Mouse (Mus musculus): ENCODE measurements around the gene 2200002D01Rik. TPM values are rescaled to one million over a fixed set of nuclear protein-coding genes. Genes with fewer than 3 reads are reported as not detected.

The 2200002D01Rik gene
- polyA plus RNA-seq, 1 experiment, result not detected

- Histone ChIP-seq H3K4me1 (ENCODE audit: control insufficient read depth, insufficient read depth, low read length) (no peaks in the 10 kb centered on the region), H3K27ac (ENCODE audit: insufficient read depth, low read depth, low read length) (no peak overlapping the region), H3K4me3 (ENCODE audit: insufficient read depth, low read length) (no peak overlapping the region)
- no peak for TF ChIP-seq POLR2A (IDR thresholded peaks at IDR 0.05; ENCODE audit: borderline replicate concordance, low read depth, low read length)
- no peak for TF ChIP-seq CTCF (IDR thresholded peaks at IDR 0.05; ENCODE audit: low read depth, low read length)
These were observed 2.3 kb downstream of the 2200002D01Rik start for GRCm38 (mm10) chr7:29246015-29246414.

- no peaks in the 10 kb centered on the region for H3K4me1 ChIP-seq (ENCODE audit: control insufficient read depth, insufficient read depth, low read length)
- no peak overlapping the region for H3K27ac ChIP-seq (ENCODE audit: insufficient read depth, low read depth, low read length)
- TF ChIP-seq CTCF (IDR thresholded peaks at IDR 0.05; ENCODE audit: low read depth, low read length) (no peak), POLR2A (IDR thresholded peaks at IDR 0.05; ENCODE audit: borderline replicate concordance, low read depth, low read length) (no peak)
- no peak overlapping the region for H3K4me3 ChIP-seq (ENCODE audit: insufficient read depth, low read length)
These were observed 3.4 kb downstream of the 2200002D01Rik start for GRCm38 (mm10) chr7:29244732-29245416.

- peaks cover 21% of the 10 kb centered on the region for H3K4me1 ChIP-seq (ENCODE audit: control insufficient read depth, insufficient read depth, low read length)
- no peak for TF ChIP-seq POLR2A (IDR thresholded peaks at IDR 0.05; ENCODE audit: borderline replicate concordance, low read depth, low read length)
- no peak for TF ChIP-seq CTCF (IDR thresholded peaks at IDR 0.05; ENCODE audit: low read depth, low read length)
- peak within 1 kb of the TSS; percentile 85 for H3K27ac ChIP-seq (ENCODE audit: insufficient read depth, low read depth, low read length)
- H3K4me3 ChIP-seq (ENCODE audit: insufficient read depth, low read length), result peak within 1 kb of the TSS; percentile 61
These were observed 10.0 kb downstream of the 2200002D01Rik start, which contains the start of gene Yif1b for GRCm38 (mm10) chr7:29238019-29238967. TSS of gene Yif1b (plus strand) at chr7:29238329.

- H3K4me1 ChIP-seq (ENCODE audit: control insufficient read depth, insufficient read depth, low read length), result peaks cover 25% of the 10 kb centered on the region
- peak overlapping the region; percentile 85 for H3K27ac ChIP-seq (ENCODE audit: insufficient read depth, low read depth, low read length)
- TF ChIP-seq POLR2A (IDR thresholded peaks at IDR 0.05; ENCODE audit: borderline replicate concordance, low read depth, low read length), result 0 out of 2 replicates have a peak, but pooled peaks have one; percentile 3
- peak overlapping the region; percentile 35 for H3K4me3 ChIP-seq (ENCODE audit: insufficient read depth, low read length)
These were observed 10.7 kb downstream of the 2200002D01Rik start for GRCm38 (mm10) chr7:29237596-29237995.

- peaks cover 25% of the 10 kb centered on the region for H3K4me1 ChIP-seq (ENCODE audit: control insufficient read depth, insufficient read depth, low read length)
- H3K4me3 ChIP-seq (ENCODE audit: insufficient read depth, low read length), result no peak overlapping the region
- H3K27ac ChIP-seq (ENCODE audit: insufficient read depth, low read depth, low read length), result no peak overlapping the region
- TF ChIP-seq POLR2A (IDR thresholded peaks at IDR 0.05; ENCODE audit: borderline replicate concordance, low read depth, low read length) (no peak), CTCF (IDR thresholded peaks at IDR 0.05; ENCODE audit: low read depth, low read length) (no peak)
These were observed 11.7 kb downstream of the 2200002D01Rik start for GRCm38 (mm10) chr7:29236593-29236992.

GRCm38 (mm10) chr7:29234661-29235060, 13.6 kb downstream of the 2200002D01Rik start:
- Histone ChIP-seq H3K27ac (ENCODE audit: insufficient read depth, low read depth, low read length) (no peak overlapping the region), H3K4me3 (ENCODE audit: insufficient read depth, low read length) (no peak overlapping the region), H3K4me1 (ENCODE audit: control insufficient read depth, insufficient read depth, low read length) (peaks cover 36% of the 10 kb centered on the region)
- no peak for TF ChIP-seq CTCF (IDR thresholded peaks at IDR 0.05; ENCODE audit: low read depth, low read length)
- TF ChIP-seq POLR2A (IDR thresholded peaks at IDR 0.05; ENCODE audit: borderline replicate concordance, low read depth, low read length), result no peak

- H3K4me3 ChIP-seq (ENCODE audit: insufficient read depth, low read length), result 0 out of 2 replicates have a peak overlapping the region, but pooled peaks have one; percentile 10
- no peak for TF ChIP-seq CTCF (IDR thresholded peaks at IDR 0.05; ENCODE audit: low read depth, low read length)
- TF ChIP-seq POLR2A (IDR thresholded peaks at IDR 0.05; ENCODE audit: borderline replicate concordance, low read depth, low read length), result no peak
- peak overlapping the region; percentile 34 for H3K27ac ChIP-seq (ENCODE audit: insufficient read depth, low read depth, low read length)
- peaks cover 38% of the 10 kb centered on the region for H3K4me1 ChIP-seq (ENCODE audit: control insufficient read depth, insufficient read depth, low read length)
These were observed 14.5 kb downstream of the 2200002D01Rik start for GRCm38 (mm10) chr7:29233745-29234144.

GRCm38 (mm10) chr7:29232247-29233013, 15.8 kb downstream of the 2200002D01Rik start, which contains the start of gene Kcnk6:
TSS of gene Kcnk6 (minus strand) at chr7:29232515.
- Histone ChIP-seq H3K4me3 (ENCODE audit: insufficient read depth, low read length) (peak within 1 kb of the TSS; percentile 82), H3K4me1 (ENCODE audit: control insufficient read depth, insufficient read depth, low read length) (peaks cover 47% of the 10 kb centered on the region), H3K27ac (ENCODE audit: insufficient read depth, low read depth, low read length) (peak within 1 kb of the TSS; percentile 49)
- TF ChIP-seq POLR2A (IDR thresholded peaks at IDR 0.05; ENCODE audit: borderline replicate concordance, low read depth, low read length) (no peak), CTCF (IDR thresholded peaks at IDR 0.05; ENCODE audit: low read depth, low read length) (no peak)

GRCm38 (mm10) chr7:29231517-29231916, 16.7 kb downstream of the 2200002D01Rik start:
- no peak for TF ChIP-seq POLR2A (IDR thresholded peaks at IDR 0.05; ENCODE audit: borderline replicate concordance, low read depth, low read length)
- TF ChIP-seq CTCF (IDR thresholded peaks at IDR 0.05; ENCODE audit: low read depth, low read length), result no peak
- Histone ChIP-seq H3K4me3 (ENCODE audit: insufficient read depth, low read length) (peak overlapping the region; percentile 82), H3K4me1 (ENCODE audit: control insufficient read depth, insufficient read depth, low read length) (peaks cover 43% of the 10 kb centered on the region), H3K27ac (ENCODE audit: insufficient read depth, low read depth, low read length) (peak overlapping the region; percentile 49)

All from bone marrow macrophage, adult 2 months (primary cell).